Mouse (Mus musculus): ENCODE measurements at regions not wholly inside any gene's neighbourhood (a gene's known extent, or its start where the extent isn't known, plus 50 kb on each side); places are given as distances from the start of the nearest gene placed in this dataset.

- TF ChIP-seq POLR2A (IDR thresholded peaks at IDR 0.05; ENCODE audit: low read depth, low read length) (no peak), CTCF (conservative IDR thresholded peaks at IDR 0.05; ENCODE audit: insufficient read depth, insufficient read length, low read depth, low read length) (no peak)
These were observed 118.9 kb downstream of the H2al2a start for GRCm38 (mm10) chr2:17877901-17878300.
